Mouse (Mus musculus): ENCODE results near the gene Adam1a.
A peak's percentile ranks its signal among the peaks of the same experiment; 100 is the strongest.

- TF ChIP-seq CTCF (IDR thresholded peaks at IDR 0.05; ENCODE audit: low read depth, low read length) (no peak), POLR2A (IDR thresholded peaks at IDR 0.05; ENCODE audit: insufficient read depth, low read length) (peak; percentile 18)
These were observed 72.9 kb downstream of the Adam1a start for GRCm38 (mm10) chr5:121472411-121472810.

Data from ES-Bruce4 (cell line).